Mouse (Mus musculus): Measurements from ENCODE around the gene Sufu.
A peak's percentile ranks its signal among the peaks of the same experiment; 100 is the strongest.

The Sufu gene

GRCm38 (mm10) chr19:46396686-46397435, at the start of gene Sufu:
Gene Sufu, plus strand, starts transcription at chr19:46396896.
- DNase-seq (ENCODE audit: low read depth): peak; percentile 99

- DNase-seq (ENCODE audit: low read depth): no peak
Measured at GRCm38 (mm10) chr19:46347146-46347545, 49.5 kb upstream of the Sufu start.

DNA sequence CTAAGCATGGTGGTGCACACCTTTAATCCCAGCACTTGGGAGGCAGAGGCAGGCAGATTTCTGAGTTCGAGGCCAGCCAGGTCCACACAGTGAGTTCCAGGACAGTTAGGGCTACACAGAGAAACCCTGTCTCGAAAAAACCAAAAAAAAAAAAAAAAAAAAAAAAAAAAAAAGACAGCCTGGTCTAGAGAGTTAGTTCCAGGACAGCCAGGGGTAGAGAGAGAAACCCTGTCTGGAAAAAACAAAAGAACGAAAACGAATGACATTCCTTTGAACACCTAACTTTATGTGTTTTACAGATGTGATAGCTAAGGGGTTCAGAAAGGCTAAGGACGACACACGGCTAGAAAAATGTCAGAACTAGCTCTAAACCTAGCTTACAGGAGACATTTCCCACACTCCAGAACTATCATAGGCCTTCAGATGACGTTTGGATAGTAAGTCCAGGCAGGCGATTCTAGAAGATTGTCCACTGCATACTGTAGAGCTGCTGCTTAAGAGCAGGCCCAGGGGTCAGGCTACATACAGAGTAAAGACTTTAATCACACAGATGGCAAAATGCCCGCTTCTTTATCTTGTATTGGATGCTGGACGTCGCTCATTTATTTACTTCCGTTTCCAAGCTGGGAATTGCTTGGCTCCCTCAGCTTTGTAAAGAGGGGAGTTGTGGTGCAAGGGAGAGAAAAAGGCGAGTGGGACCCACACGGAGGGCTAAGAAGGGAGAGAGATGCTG, 48.6 kb upstream of the Sufu start:
- DNase-seq (ENCODE audit: low read depth): peak; percentile 70

DNA sequence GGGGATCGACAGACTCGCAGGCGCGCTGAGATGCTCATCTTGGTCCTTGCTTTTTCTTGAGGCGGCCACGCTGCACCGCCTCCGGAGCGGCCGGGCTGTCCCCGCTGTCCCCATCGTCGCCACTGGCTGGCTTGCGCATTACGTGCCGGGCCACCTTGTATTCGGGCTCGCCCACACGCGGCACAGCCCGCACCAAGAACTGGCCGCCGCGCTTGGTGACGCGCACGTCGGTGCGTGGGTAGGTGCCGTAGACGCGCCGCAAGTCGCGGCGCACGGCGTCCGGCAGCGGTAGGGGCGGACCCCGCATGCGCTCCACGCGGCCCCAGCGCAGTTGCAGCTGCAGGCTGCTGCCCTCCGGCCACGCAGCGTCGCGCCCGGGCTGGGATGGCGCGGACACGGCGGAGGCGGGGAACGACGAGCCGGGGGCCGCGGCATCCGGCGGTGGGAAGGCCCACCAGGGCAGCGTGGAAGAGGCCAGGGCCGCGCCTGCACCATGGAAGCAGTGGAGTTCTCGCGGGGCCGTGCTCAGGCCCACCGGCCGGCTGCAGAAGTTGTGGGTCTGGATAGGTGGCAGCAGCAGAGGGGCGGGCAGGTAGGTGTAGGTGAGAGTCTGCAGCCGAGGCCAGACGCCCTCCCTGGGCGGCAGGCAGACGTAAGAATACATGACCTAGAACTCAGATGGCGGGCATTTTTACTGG, 47.8 kb upstream of the Sufu start:
- DNase-seq (ENCODE audit: low read depth): peak; percentile 85

DNA sequence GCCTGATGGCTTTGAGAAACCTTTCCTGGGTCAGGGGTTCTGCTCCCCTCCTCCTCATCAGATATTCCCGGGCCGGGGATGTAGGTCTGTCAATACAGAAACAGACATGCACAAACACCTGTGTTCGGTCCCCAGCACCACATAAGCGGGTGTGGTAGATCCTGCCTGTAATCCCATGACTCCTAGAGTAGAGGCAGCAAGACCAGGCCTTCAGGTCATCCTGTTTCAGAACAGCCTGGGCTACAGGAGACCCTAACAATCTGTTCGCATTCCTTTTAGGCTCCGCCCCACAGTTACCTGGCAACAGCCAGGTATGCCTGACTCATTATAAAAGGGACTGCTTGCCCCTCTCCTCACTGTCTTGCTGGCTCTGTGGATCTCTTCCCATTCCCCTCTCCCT, 47.1 kb upstream of the Sufu start:
- no peak for DNase-seq (ENCODE audit: low read depth)

- peak; percentile 68 for DNase-seq (ENCODE audit: low read depth)
Measured at GRCm38 (mm10) chr19:46350168-46350932, 46.3 kb upstream of the Sufu start, which contains the start of gene 2310034G01Rik. Gene 2310034G01Rik, minus strand, starts transcription at chr19:46350302.

DNA sequence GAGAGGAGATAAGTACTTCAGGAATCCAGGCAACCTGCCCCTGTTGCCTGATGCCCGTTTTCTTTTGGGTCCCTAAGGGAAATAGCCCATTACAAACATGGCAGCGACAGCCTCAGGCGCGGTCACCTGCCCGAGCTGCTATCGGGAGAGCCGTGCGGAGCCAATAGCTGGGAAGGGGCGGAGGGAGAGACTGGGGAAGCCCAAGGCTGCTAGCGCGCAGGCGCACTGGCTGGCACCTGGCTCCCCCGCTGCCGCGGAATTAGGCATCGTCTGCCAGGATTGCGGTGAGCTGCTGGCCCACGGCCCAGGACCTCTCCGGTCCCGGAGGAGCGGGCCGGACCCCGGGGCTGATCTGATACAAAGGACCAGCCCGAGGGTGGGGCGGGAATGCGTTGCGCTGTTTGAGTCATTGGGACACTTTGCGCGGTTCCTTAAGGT, 40.0 kb upstream of the Sufu start:
- DNase-seq (ENCODE audit: low read depth): peak; percentile 94

DNA sequence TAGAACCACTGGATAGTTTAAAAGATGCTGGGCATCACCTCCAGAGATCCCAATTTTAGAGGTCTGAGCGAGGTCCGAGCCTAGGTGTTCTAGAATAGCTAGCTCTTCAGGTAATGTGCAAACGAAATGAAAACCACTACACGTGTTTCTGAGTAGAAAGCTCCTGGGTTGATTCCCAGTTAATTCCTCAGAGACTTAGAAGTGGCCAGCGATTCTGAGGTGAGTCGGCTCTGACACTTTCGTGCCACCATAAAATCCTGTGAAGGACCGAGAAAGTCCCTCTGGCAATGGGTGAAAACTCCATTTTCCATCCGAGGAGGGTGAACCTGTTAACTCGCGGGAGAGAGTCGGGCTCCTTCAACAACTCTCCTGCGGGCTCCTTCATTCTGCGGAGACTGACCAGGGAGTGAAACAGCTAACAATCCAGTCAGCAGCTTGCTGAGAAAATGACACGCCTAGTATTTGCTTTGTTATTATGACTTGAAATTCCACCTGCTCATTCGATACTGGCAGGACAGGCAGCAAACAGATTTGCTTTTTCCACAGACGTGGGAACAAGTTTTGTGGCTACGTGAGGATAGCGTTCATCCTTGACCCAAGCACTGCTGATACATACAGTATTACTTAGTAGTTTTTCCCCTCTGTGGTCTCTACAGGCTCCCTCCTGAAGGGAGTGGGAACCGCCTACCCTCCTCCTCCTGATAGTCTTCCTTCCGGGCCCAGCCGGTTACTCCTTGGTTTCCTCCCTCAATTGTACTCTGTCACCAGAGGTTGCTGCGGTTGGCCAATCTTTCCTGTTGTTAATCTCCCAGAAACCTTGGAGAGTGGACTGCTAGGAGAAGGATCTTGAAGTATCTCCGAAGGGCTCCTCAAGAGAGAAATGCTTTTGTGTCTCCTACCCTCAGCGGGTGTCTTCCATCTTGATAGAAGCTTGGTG, 39.1 kb upstream of the Sufu start:
- peak; percentile 95 for DNase-seq (ENCODE audit: low read depth)

GRCm38 (mm10) chr19:46358381-46358780, 38.3 kb upstream of the Sufu start:
- peak; percentile 82 for DNase-seq (ENCODE audit: low read depth)

GRCm38 (mm10) chr19:46362104-46362503, 34.6 kb upstream of the Sufu start:
- DNase-seq (ENCODE audit: low read depth): no peak

GRCm38 (mm10) chr19:46363294-46364009, 33.2 kb upstream of the Sufu start:
- peak; percentile 75 for DNase-seq (ENCODE audit: low read depth)

DNA sequence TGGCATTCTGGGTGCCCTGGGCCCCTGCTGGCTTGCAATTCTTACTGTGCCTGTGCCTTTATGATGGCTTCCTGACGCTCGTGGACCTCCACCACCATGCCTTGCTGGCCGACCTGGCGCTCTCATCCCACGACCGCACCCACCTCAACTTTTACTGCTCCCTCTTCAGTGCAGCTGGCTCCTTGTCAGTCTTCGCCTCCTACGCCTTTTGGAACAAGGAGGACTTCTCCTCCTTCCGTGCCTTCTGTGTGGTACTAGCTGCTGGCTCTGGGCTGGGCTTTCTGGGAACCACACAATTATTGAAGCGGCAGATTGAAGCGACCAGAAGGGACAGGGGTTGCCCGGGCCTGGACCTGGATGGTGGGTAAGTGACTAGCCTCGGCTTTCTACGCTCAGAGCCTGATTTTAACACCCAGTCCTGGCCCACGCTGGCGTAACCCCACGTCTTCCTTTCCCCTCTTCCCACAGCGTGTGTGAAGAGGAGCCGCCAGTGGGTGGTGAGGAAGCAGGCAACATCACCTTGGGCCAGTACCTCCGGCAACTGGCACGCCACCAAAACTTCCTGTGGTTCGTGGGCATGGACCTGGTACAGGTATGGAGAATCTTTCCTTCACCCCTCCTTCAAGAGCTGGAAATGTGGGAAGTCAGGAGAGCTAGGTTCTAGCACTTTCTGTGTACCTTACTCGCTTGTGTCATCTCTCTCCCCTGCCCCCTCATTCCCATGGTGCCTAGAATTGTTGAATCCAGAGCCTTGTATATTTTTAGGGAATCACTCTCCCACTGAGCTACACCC, 28.7 kb upstream of the Sufu start:
- DNase-seq (ENCODE audit: low read depth): no peak

- DNase-seq (ENCODE audit: low read depth): peak; percentile 93
Measured at GRCm38 (mm10) chr19:46369204-46369603, 27.5 kb upstream of the Sufu start.

DNA sequence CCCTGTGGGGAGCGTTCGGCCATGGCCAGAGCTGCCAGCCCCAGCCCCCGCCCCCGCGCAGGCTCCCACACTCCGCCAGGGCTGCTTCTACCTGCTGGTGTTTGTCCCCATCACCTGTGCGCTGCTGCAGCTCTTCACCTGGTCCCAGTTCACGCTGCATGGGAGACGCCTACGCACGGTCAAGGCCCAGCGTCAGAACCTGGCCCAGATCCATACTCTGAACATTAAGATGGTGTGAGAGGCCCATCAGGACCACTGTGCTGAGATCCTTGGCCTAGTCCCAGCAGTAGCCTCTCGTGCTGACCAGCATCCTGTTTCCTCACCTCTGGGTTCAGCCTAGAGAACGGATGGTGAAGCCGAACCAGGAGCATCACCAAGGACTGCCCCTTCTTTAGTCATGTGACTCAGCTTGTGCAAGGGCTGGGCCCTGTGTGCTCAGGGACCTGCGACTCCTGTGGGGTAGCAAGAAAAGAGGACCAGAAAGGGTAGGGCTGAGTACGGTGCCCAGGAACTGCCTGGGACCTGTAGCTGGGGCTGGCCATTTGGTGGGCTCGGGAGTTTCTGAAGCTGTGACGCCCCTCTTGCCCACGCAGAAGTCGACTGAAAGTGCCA, 22.1 kb upstream of the Sufu start:
- DNase-seq (ENCODE audit: low read depth): peak; percentile 42

GRCm38 (mm10) chr19:46375489-46375888, 21.2 kb upstream of the Sufu start:
- no peak for DNase-seq (ENCODE audit: low read depth)

DNA sequence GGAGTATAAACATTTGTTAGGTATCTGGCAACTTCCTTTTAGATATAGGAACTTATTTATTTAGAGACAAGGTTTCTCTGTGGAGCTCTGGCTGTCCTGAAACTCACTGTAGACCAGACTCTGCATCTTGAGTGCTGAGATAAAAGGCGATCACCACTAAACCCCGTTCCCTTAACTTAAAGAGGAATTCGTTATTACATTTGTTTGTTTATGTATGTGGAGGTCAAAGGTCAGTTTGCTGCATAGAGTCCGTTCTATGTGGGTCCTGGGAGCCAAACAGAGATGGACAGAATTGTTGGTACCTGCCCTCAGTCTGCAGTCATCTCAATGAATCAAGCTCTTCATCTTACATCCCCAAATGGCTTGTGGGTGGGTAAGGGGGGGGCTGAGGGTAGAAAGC, 20.8 kb upstream of the Sufu start:
- DNase-seq (ENCODE audit: low read depth): no peak

- DNase-seq (ENCODE audit: low read depth): no peak
Measured at GRCm38 (mm10) chr19:46382275-46382674, 14.4 kb upstream of the Sufu start.

GRCm38 (mm10) chr19:46389872-46390271, 6.8 kb upstream of the Sufu start:
- DNase-seq (ENCODE audit: low read depth): peak; percentile 35

- DNase-seq (ENCODE audit: low read depth): peak; percentile 79
Measured at GRCm38 (mm10) chr19:46392018-46392417, 4.7 kb upstream of the Sufu start.

Measured in 416B (cell line).